8 mouse cellular contexts compared by ENCODE assay signal in the genomic region with DNA sequence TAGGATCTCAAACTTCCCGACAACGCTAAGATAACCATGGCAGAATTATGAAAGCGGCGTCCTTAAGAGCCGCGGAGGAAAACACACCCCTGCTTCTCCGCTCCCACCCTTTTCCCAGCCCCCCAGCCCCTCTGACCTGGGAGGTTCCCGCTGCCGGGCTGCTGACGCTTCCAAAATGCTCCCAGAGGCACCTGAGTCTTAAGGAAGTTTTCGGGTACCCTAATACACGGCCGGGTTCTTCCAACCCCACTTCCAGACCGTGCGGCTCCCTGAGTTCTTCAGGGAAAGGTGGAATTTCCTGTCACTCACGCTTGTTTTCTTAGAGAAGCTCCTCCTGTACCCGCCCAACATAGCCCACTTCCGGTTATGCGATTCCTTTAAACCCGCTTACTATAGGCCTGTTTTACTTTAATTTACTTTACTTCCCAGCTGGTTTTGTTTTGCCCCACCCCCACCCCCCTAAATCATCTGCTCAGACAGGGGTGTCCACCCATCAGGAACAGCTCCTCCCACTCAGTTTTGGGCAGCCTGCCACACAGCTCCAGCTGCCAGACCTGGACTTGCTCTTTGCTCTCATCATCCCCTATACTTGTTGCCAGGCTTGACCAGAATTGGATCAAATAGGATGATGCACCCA. TPM values are rescaled to one million over a fixed set of nuclear protein-coding genes. Genes with fewer than 3 reads are reported as not detected.
DNase-seq lines count a peak whose midpoint lies in the region; ATAC-seq lines count a peak whose summit lies in the region.

Gene Zfp945 (minus strand): TSS at position 290 of the 637 bp plus-strand sequence.

- H3K27me3 ChIP-seq in hindbrain, embryonic 10.5 days (ENCODE audit: insufficient read depth, poor library complexity, severe bottlenecking): no peaks in the 10 kb centered on the region
- H3K27me3 ChIP-seq in lung, embryonic 15.5 days: no peaks in the 10 kb centered on the region

- H3K36me3 ChIP-seq in hindbrain, embryonic 10.5 days: peaks cover 35% of the 10 kb centered on the region
- peaks cover 16% of the 10 kb centered on the region for H3K36me3 ChIP-seq in lung, embryonic 15.5 days

- WGBS in hindbrain, embryonic 10.5 days: under 1% methylated on average over 20 of the region's 20 CpGs
- WGBS in lung, embryonic 15.5 days: under 1% methylated on average over 20 of the region's 20 CpGs

- H3K4me1 ChIP-seq in hindbrain, embryonic 10.5 days (replicated peaks): peaks cover 12% of the 10 kb centered on the region
- peaks cover 7% of the 10 kb centered on the region for H3K4me1 ChIP-seq in lung, embryonic 15.5 days

- peak within 1 kb of the TSS; percentile 54 for H3K4me2 ChIP-seq in lung, embryonic 15.5 days

- peak; percentile 98 for DNase-seq in NIH3T3 (ENCODE audit: low read depth)
- DNase-seq in cerebellum, postnatal 10 days: peak; percentile 77 to 78
- DNase-seq in frontal cortex, adult 2 months (ENCODE audit: extremely low spot score in 1 of 2, low spot score in 1 of 2): peak; percentile 23 to 74
- peak; percentile 71 for DNase-seq in hindbrain, embryonic 10.5 days (ENCODE audit: low spot score)
- peak; percentile 21 for DNase-seq in layer of hippocampus, adult 9-10 months (ENCODE audit: low spot score)
- peak; percentile 62 for DNase-seq in ovary, adult 18-20 months (ENCODE audit: low spot score)
- peak; percentile 17 to 33 for DNase-seq in thymus, postnatal 10 days (ENCODE audit: low spot score in 2 of 2)

- peak within 1 kb of the TSS; percentile 93 for H3K27ac ChIP-seq in hindbrain, embryonic 10.5 days
- peak within 1 kb of the TSS; percentile 89 for H3K27ac ChIP-seq in lung, embryonic 15.5 days

- ATAC-seq in lung, embryonic 15.5 days (ENCODE audit: borderline replicate concordance, extremely low read depth, low FRiP score, low TSS enrichment): peak; percentile 96

- H3K9me3 ChIP-seq in hindbrain, embryonic 10.5 days: no peaks in the 10 kb centered on the region
- H3K9me3 ChIP-seq in lung, embryonic 15.5 days: no peaks in the 10 kb centered on the region

- H3K4me3 ChIP-seq in hindbrain, embryonic 10.5 days: peak within 1 kb of the TSS; percentile 80
- peak within 1 kb of the TSS; percentile 75 for H3K4me3 ChIP-seq in lung, embryonic 15.5 days

- H3K9ac ChIP-seq in lung, embryonic 15.5 days: peak within 1 kb of the TSS; percentile 69

RNA-seq across cellular contexts. Expression of gene Zfp945, which starts in this region (rescaled TPM):
- polyA plus RNA-seq in frontal cortex, adult 2 months (2012; rRNA removed): 8.3 and 9.1 TPM in 2 replicates
- 14.0 and 16.9 TPM in 2 replicates for polyA plus RNA-seq in hindbrain, embryonic 10.5 days (2016; fragmentation: Nextera tagmentation; extraction: Ambion mirVana)
- 18.4 and 19.7 TPM in 2 replicates for polyA plus RNA-seq in lung, embryonic 15.5 days (2015; fragmentation: Nextera tagmentation; extraction: Ambion mirVana)

Comparison
In these comparisons a context has a peak if more than half of its experiments do, and no peak if none do; other contexts are left out.
1. Peak in every context shown above with its lines: DNase-seq, ATAC-seq, H3K4me3 ChIP-seq and H3K27ac ChIP-seq.
2. DNase-seq: peak in every context shown above with its lines; median percentile 98 in NIH3T3; 78 in cerebellum, postnatal 10 days; 71 in hindbrain, embryonic 10.5 days; 62 in ovary, adult 18-20 months; 48 in frontal cortex, adult 2 months; 25 in thymus, postnatal 10 days; 21 in layer of hippocampus, adult 9-10 months.